Mouse (Mus musculus): Measurements from ENCODE around the gene Synpr. TPM values are rescaled to one million over a fixed set of nuclear protein-coding genes. Genes with fewer than 3 reads are reported as not detected.

The Synpr gene
- total RNA-seq, 2 experiments from 2014 or later: 0.16 TPM; not detected in 1

DNA sequence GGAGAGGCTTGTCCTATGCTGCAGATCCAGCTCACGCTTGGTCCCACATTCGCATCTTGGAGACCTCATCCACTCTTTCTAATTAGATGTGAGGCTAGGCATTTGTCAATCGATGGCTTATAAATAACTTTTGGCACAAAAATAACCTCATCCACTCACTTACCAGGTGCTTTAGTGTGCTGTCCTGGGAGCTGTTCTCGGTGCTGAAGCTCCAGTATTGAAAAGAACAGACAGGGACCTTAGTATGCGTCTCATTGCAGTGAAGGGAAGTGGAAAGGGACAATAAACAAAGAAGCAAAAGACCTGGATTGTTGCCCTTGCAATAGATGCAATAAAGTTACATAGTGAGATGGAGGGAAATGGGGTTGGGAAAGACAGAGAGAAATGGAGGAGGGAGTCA is 220.8 kb downstream of the Synpr start:
- intact Hi-C loops (cut with DNase I; ENCODE audit: low total_unique reads): no loop called here
- DNase-seq: no peak

- intact Hi-C loops (cut with DNase I; ENCODE audit: low total_unique reads): no loop called here
- DNase-seq: no peak
These were observed 234.1 kb downstream of the Synpr start for GRCm38 (mm10) chr14:13518608-13519139.

DNA sequence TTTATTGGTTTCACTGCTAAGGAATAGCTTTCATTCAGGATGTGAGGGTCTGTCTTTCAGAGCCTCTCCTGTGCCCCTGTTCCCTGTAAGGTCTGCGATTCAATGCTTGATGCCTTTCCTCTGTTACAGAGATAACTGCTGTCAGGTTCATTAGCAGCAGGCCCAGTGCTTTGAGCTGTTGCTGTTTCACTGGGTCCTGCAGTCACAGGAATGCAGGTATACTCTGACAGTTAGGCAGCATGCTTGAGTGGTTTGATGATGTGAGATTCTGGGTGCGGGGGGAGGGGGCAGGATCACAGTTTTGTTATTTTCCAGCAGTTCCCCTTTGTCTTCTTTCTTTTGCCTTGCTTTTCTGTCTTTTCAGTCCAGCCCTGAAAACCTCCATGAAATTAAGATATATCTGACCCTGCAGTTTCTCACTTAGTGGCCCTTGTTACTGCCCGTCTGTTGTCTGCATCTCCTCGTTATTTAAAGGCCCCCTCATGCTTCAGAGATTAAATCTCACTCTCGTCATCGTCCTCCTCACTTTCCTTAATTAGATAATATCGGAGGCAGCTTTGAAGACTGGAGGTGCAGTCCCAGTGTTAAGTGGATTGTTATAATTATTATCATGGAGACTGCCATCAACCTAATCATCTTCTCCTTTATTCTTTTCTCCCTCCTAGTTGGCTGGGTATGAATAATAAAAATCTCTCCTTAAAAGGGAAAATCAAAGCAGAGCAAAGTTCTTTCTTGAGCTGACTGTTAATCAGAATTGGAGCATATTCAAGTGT is 234.8 kb downstream of the Synpr start:
- DNase-seq: no peak
- intact Hi-C loops (cut with DNase I; ENCODE audit: low total_unique reads): no loop called here

DNA sequence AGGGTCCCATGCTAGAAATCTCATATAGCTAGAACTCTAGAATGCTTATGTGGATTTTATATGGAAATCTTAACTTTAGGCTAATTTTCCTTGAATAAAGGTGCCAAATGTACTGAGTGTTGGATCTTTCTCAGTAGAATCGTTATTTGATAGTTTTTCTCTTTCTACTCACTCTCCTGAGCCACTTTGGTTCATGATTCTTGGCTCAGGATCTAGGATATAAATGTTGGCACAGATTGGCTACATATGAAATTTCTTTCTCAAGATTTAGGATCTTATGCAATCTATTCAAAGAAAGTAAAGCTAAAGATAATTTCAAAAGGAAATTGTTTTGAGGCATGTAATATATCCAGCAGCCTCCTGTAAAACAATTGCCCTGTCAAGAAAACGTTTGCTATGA is 263.2 kb downstream of the Synpr start:
- intact Hi-C loops (cut with DNase I; ENCODE audit: low total_unique reads): no loop called here
- no peak for DNase-seq

GRCm38 (mm10) chr14:13551209-13551608 is 266.6 kb downstream of the Synpr start:
- DNase-seq: no peak
- intact Hi-C loops (cut with DNase I; ENCODE audit: low total_unique reads): no loop called here

GRCm38 (mm10) chr14:13553616-13554370 is 269.2 kb downstream of the Synpr start:
- intact Hi-C loops (cut with DNase I; ENCODE audit: low total_unique reads): no loop called here

GRCm38 (mm10) chr14:13554631-13555030 is 270.1 kb downstream of the Synpr start:
- DNase-seq: no peak
- intact Hi-C loops (cut with DNase I; ENCODE audit: low total_unique reads): no loop called here

More at GRCm38 (mm10) chr14:13553616-13554370, 269.2 kb downstream of the Synpr start:
- DNase-seq: no peak

DNA sequence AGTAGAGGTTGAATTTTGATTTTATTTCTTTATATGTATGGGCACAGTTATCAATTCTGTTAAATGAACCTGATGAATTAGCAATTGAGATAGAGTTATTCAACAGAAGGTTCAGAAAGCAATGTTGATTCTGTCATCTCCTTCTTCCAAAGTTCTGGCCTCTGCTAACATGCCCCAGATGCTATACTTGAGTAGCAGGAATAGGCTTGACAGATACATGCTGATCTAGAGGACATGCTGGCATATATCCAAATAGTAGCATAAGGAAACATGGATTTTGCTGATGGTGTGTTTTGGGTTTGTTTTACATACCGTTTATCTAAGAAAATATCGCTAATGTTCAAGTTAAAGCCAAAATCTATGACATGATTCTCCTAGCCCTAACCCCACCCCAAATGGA is 273.5 kb downstream of the Synpr start:
- intact Hi-C loops (cut with DNase I; ENCODE audit: low total_unique reads): no loop called here
- DNase-seq: no peak

- no peak for DNase-seq
- intact Hi-C loops (cut with DNase I; ENCODE audit: low total_unique reads): no loop called here
These were observed 282.7 kb downstream of the Synpr start for GRCm38 (mm10) chr14:13567250-13567649.

- intact Hi-C loops (cut with DNase I; ENCODE audit: low total_unique reads): no loop called here
These were observed 283.4 kb downstream of the Synpr start for GRCm38 (mm10) chr14:13567996-13568395.

DNA sequence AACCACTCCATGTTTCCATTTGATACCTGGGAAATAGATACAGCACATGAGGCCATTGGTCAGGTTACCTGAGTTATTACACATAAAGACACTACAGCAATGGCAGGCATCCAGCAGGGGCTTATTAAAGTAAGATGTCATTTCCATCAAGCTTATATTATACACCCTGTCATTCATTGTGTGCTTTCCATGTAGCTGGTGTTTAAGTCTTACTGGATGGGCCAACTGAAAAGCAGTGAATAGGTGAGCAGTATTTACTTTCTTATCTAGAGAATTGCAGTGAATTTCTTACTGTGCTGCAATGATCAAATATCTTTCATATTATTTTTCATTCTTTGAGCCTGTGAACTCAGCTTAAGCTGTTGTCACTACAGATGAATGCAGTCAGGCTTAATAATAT is 287.4 kb downstream of the Synpr start:
- intact Hi-C loops (cut with DNase I; ENCODE audit: low total_unique reads): no loop called here
- no peak for DNase-seq

More at GRCm38 (mm10) chr14:13567996-13568395, 283.4 kb downstream of the Synpr start:
- DNase-seq: no peak

DNA sequence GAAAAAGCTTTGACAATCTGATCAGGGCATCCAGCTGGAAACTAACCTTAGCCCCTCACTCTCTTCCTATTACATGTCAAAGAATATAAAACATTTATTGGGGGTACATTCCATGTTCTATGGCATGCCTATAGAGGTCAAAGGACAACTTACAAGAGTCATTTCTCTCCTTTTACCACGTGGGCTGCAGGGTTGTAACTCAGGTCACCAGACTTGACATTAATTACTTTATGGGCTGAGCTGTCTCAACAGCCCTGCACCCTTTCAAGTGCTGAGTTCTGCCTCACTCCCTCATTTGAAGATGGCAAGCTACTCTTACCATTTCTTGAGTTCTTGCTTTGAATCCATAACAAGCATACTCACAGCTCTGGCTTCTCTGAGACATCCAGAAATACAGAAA is 287.9 kb downstream of the Synpr start:
- intact Hi-C loops (cut with DNase I; ENCODE audit: low total_unique reads): no loop called here
- DNase-seq: no peak

GRCm38 (mm10) chr14:13578101-13578500 is 293.5 kb downstream of the Synpr start:
- DNase-seq: no peak
- intact Hi-C loops (cut with DNase I; ENCODE audit: low total_unique reads): no loop called here

- intact Hi-C loops (cut with DNase I; ENCODE audit: low total_unique reads): no loop called here
- DNase-seq: no peak
These were observed 294.2 kb downstream of the Synpr start for GRCm38 (mm10) chr14:13578744-13579143.

GRCm38 (mm10) chr14:13593321-13593940 is 308.9 kb downstream of the Synpr start:
- intact Hi-C loops (cut with DNase I; ENCODE audit: low total_unique reads): no loop called here
- no peak for DNase-seq

GRCm38 (mm10) chr14:13596251-13596650 is 311.7 kb downstream of the Synpr start:
- DNase-seq: no peak
- intact Hi-C loops (cut with DNase I; ENCODE audit: low total_unique reads): no loop called here

GRCm38 (mm10) chr14:13597204-13597603 is 312.6 kb downstream of the Synpr start:
- DNase-seq: no peak
- intact Hi-C loops (cut with DNase I; ENCODE audit: low total_unique reads): no loop called here

- DNase-seq: no peak
- intact Hi-C loops (cut with DNase I; ENCODE audit: low total_unique reads): no loop called here
These were observed 336.0 kb downstream of the Synpr start for GRCm38 (mm10) chr14:13620531-13620930.

- DNase-seq: no peak
- intact Hi-C loops (cut with DNase I; ENCODE audit: low total_unique reads): no loop called here
These were observed 365.3 kb downstream of the Synpr start for GRCm38 (mm10) chr14:13649865-13650264.

DNA sequence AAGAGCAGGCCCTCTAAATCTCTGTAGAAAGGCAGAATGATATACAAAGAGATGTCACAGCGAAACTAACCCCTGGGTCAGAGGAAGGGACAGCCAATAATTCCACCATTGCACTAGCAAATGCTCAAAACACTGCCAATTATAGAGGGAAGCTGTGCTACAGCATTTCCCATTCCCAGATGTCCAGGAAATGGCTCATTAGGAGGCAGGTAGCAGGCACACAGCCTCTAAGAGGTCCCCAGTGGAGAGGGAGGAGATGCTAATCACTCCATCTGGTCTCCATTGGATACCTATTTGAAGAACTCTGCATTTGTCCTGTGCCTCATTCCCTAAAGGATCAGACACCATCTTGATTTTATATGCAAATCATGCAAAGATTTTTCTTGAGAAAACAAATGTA is 366.5 kb downstream of the Synpr start:
- intact Hi-C loops (cut with DNase I; ENCODE audit: low total_unique reads): no loop called here
- DNase-seq: no peak
